13 mouse cellular contexts compared by ENCODE assay signal in the genomic region with DNA sequence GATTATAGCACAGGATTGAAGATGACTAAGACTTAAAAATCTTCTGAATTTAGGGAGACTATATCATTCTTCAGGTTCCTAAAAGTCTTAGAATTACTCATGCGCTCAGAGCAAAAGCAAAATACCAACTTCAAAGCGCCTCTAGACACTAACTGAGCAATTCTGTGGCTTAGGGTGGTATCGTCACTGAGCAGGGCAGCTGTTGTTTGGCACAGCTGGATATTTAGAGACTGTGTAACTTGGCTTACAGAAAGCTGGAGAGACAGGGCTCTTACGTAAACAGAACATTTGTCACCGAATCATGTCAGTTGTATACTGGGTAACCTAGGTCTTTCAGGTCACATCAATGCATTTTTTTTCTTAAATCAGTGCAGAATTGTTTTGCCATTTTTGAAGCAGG. TPM values are rescaled to one million over a fixed set of nuclear protein-coding genes. Genes with fewer than 3 reads are reported as not detected.
DNase-seq lines count a peak whose midpoint lies in the region; ATAC-seq and TF ChIP-seq lines count a peak whose summit lies in the region.
"Had no signal": no experiment of that assay in that cellular context is flagged by ENCODE, and none has a peak within 500 bp of the region (broad histone marks: within the 10 kb centered on the region; RNA-seq: fewer than 3 reads in every experiment).

No protein-coding gene starts in this region.

- no peaks in the 10 kb centered on the region for H3K36me3 ChIP-seq in liver, adult 2 months (ENCODE audit: control insufficient read depth, insufficient read depth, low read length)
- no peaks in the 10 kb centered on the region for H3K36me3 ChIP-seq in liver, embryonic 12.5 days
- H3K36me3 ChIP-seq: stomach, embryonic 15.5 days had no signal

- no peak for TF ChIP-seq CTCF in liver, adult 2 months (IDR thresholded peaks at IDR 0.05; ENCODE audit: low read depth, low read length)
- TF ChIP-seq CTCF in brain, embryonic 14.5 days (IDR thresholded peaks at IDR 0.05; ENCODE audit: borderline replicate concordance, extremely low read depth, insufficient read depth, insufficient read length), result no peak
- no peak for TF ChIP-seq CTCF in olfactory bulb, adult 2 months (IDR thresholded peaks at IDR 0.05; ENCODE audit: insufficient read depth, low read depth, low read length)

- no peak for TF ChIP-seq POLR2A in liver, adult 2 months (IDR thresholded peaks at IDR 0.05; ENCODE audit: extremely low read depth, insufficient read depth, low read length)
- TF ChIP-seq POLR2A in brain, embryonic 14.5 days (IDR thresholded peaks at IDR 0.05; ENCODE audit: borderline replicate concordance, extremely low read depth, insufficient read depth, insufficient read length, poor library complexity, severe bottlenecking), result no peak
- no peak for TF ChIP-seq POLR2A in olfactory bulb, adult 2 months (IDR thresholded peaks at IDR 0.05; ENCODE audit: insufficient read depth, low read depth, low read length)

- no peak overlapping the region for H3K9ac ChIP-seq in liver, adult 2 months (ENCODE audit: low read depth, low read length)
- no peak overlapping the region for H3K9ac ChIP-seq in liver, embryonic 12.5 days

- H3K27ac ChIP-seq in liver, adult 2 months (replicated peaks; ENCODE audit: insufficient read depth, low read depth, low read length), result peak overlapping the region; percentile 51
- no peak overlapping the region for H3K27ac ChIP-seq in liver, embryonic 12.5 days
- 0 out of 2 replicates have a peak overlapping the region, but pooled peaks have one; percentile 28 for H3K27ac ChIP-seq in olfactory bulb, adult 2 months (ENCODE audit: insufficient read depth, low read depth, low read length)
- H3K27ac ChIP-seq: stomach, embryonic 15.5 days had no signal

- H3K9me3 ChIP-seq in liver, embryonic 12.5 days (replicated peaks), result no peaks in the 10 kb centered on the region
- H3K9me3 ChIP-seq: stomach, embryonic 15.5 days had no signal

- WGBS in liver, adult 2 months, result 31% methylated on average over 5 of the region's 5 CpGs
- 78% methylated on average over 5 of the region's 5 CpGs for WGBS in liver, embryonic 12.5 days (ENCODE audit: insufficient replicate concordance)
- WGBS in olfactory bulb, adult 2 months, result 39% methylated on average over 5 of the region's 5 CpGs

- ATAC-seq in liver, embryonic 12.5 days, result no peak

- H3K79me2 ChIP-seq in liver, adult 2 months (ENCODE audit: control insufficient read depth, insufficient read depth, low read length), result no peaks in the 10 kb centered on the region

- H3K4me3 ChIP-seq in liver, adult 2 months (ENCODE audit: insufficient read depth, low read depth, low read length), result no peak overlapping the region
- H3K4me3 ChIP-seq in liver, embryonic 12.5 days, result no peak overlapping the region
- no peak overlapping the region for H3K4me3 ChIP-seq in olfactory bulb, adult 2 months (ENCODE audit: insufficient read depth, low read depth, low read length)

- H3K4me2 ChIP-seq in liver, embryonic 12.5 days, result no peak overlapping the region

- peaks cover 3% of the 10 kb centered on the region for H3K4me1 ChIP-seq in liver, adult 2 months (ENCODE audit: control insufficient read depth, insufficient read depth, low read length)
- peaks cover 14% of the 10 kb centered on the region for H3K4me1 ChIP-seq in liver, embryonic 12.5 days
- H3K4me1 ChIP-seq in olfactory bulb, adult 2 months (ENCODE audit: control insufficient read depth, insufficient read depth, low read length), result peaks cover 5% of the 10 kb centered on the region
- H3K4me1 ChIP-seq: stomach, embryonic 15.5 days had no signal

- peak; percentile 93 for DNase-seq in liver, adult 2 months (ENCODE audit: extremely low read depth, low read depth, low spot score)
- DNase-seq in CD4-positive helper T cell, adult 2 months (ENCODE audit: low read depth, low spot score), result peak; percentile 83
- peak; percentile 8 for DNase-seq in brain, embryonic 14.5 days (ENCODE audit: low read depth)
- DNase-seq in kidney, postnatal 10 days, result no peak
- DNase-seq in frontal cortex, postnatal 36 days (ENCODE audit: low spot score in 2 of 2), result no peak
- DNase-seq: lung, postnatal 14 days had no signal

- H3K27me3 ChIP-seq in liver, adult 2 months (ENCODE audit: control insufficient read depth, insufficient read depth, low read length), result no peaks in the 10 kb centered on the region
- H3K27me3 ChIP-seq in liver, embryonic 12.5 days (replicated peaks), result 0 out of 2 replicates have a peak, but pooled peaks cover 3% of the 10 kb centered on the region
- H3K27me3 ChIP-seq: stomach, embryonic 15.5 days had no signal

RNA-seq across cellular contexts. Expression of a gene that starts 26.4 kb away (rescaled TPM):
- total RNA-seq in liver, adult 2 months (2014; rRNA removed), result not detected in 2 replicates
- not detected in 2 replicates for polyA plus RNA-seq in liver, adult 2 months (2012; rRNA removed)
- not detected in 2 replicates for polyA plus RNA-seq in liver, embryonic 12.5 days (2016; fragmentation: Nextera tagmentation; extraction: Ambion mirVana)
- polyA plus RNA-seq in brain, embryonic 14.5 days (2012; rRNA removed), result 1.00 and 1.5 TPM in 2 replicates
- polyA plus RNA-seq in olfactory bulb, adult 2 months (2012; ENCODE audit: insufficient read depth, insufficient read length, low replicate concordance, missing spikeins), result not detected in 2 replicates
- total RNA-seq: common myeloid progenitor, adult 5-6 weeks; gastrocnemius, postnatal 4 days; heart, postnatal 36 days had no signal

RNA-seq across cellular contexts. Expression of a gene that starts 27.6 kb away (rescaled TPM):
- total RNA-seq in liver, adult 2 months (2014; rRNA removed), result 0.65 TPM in 1 of 2 replicates, not detected in the other
- 1.0 and 3.6 TPM in 2 replicates for polyA plus RNA-seq in liver, adult 2 months (2012; rRNA removed)
- not detected in 2 replicates for polyA plus RNA-seq in liver, embryonic 12.5 days (2016; fragmentation: Nextera tagmentation; extraction: Ambion mirVana)
- 0.23 and 0.25 TPM in 2 replicates for polyA plus RNA-seq in brain, embryonic 14.5 days (2012; rRNA removed)
- not detected in 2 replicates for polyA plus RNA-seq in olfactory bulb, adult 2 months (2012; ENCODE audit: insufficient read depth, insufficient read length, low replicate concordance, missing spikeins)
- total RNA-seq: common myeloid progenitor, adult 5-6 weeks; gastrocnemius, postnatal 4 days; heart, postnatal 36 days; left cerebral cortex, postnatal 25 days had no signal

RNA-seq across cellular contexts. Expression of a gene that starts 49.7 kb away (rescaled TPM):
- total RNA-seq in liver, adult 2 months (2014; rRNA removed), result 33.7 and 37.3 TPM in 2 replicates
- polyA plus RNA-seq in liver, adult 2 months (2012; rRNA removed), result 11.2 and 12.8 TPM in 2 replicates
- polyA plus RNA-seq in liver, embryonic 12.5 days (2016; fragmentation: Nextera tagmentation; extraction: Ambion mirVana), result 159 and 160 TPM in 2 replicates
- polyA plus RNA-seq in brain, embryonic 14.5 days (2012; rRNA removed), result 58.8 and 66.6 TPM in 2 replicates
- polyA plus RNA-seq in olfactory bulb, adult 2 months (2012; ENCODE audit: insufficient read depth, insufficient read length, low replicate concordance, missing spikeins), result not detected in 2 replicates

Comparison
In these comparisons a context has a peak if more than half of its experiments do, and no peak if none do; other contexts are left out.
1. DNase-seq: peak in liver, adult 2 months (single experiment), CD4-positive helper T cell, adult 2 months (single experiment) and brain, embryonic 14.5 days (single experiment); none in kidney, postnatal 10 days (single experiment) and frontal cortex, postnatal 36 days (0 of 2).